Mouse (Mus musculus): Measurements from ENCODE around the gene Ppp1r15a.
"Not testable (repeated sequence)": the region's sequence is repeated elsewhere in the genome, so short reads cannot be mapped to it uniquely, and the experiment has no call there.

Gene Ppp1r15a

GRCm38 (mm10) chr7:45519345-45520120, 6.5 kb downstream of the Ppp1r15a start:
- DNase-seq (ENCODE audit: low spot score): no peak

GRCm38 (mm10) chr7:45518618-45519017, 7.5 kb downstream of the Ppp1r15a start:
- no peak for DNase-seq (ENCODE audit: low spot score)

GRCm38 (mm10) chr7:45516846-45517245, 9.2 kb downstream of the Ppp1r15a start:
- DNase-seq (ENCODE audit: low spot score): not testable (repeated sequence)

GRCm38 (mm10) chr7:45515436-45515835, 10.6 kb downstream of the Ppp1r15a start:
- DNase-seq (ENCODE audit: low spot score): peak; percentile 72

GRCm38 (mm10) chr7:45514411-45514810, 11.7 kb downstream of the Ppp1r15a start:
- DNase-seq (ENCODE audit: low spot score): no peak

- DNase-seq (ENCODE audit: low spot score): peak; percentile 98
These were observed 15.9 kb downstream of the Ppp1r15a start, which contains the start of gene Nucb1 for GRCm38 (mm10) chr7:45509912-45510787. Nucb1 (minus strand) TSS chr7:45510406.

GRCm38 (mm10) chr7:45509181-45509882, 16.7 kb downstream of the Ppp1r15a start:
- DNase-seq (ENCODE audit: low spot score): no peak

GRCm38 (mm10) chr7:45508561-45508960, 17.5 kb downstream of the Ppp1r15a start:
- no peak for DNase-seq (ENCODE audit: low spot score)

GRCm38 (mm10) chr7:45507583-45507982, 18.5 kb downstream of the Ppp1r15a start:
- DNase-seq (ENCODE audit: low spot score): no peak

- DNase-seq (ENCODE audit: low spot score): no peak
These were observed 27.6 kb downstream of the Ppp1r15a start for GRCm38 (mm10) chr7:45498427-45498826.

- no peak for DNase-seq (ENCODE audit: low spot score)
These were observed 31.5 kb downstream of the Ppp1r15a start for GRCm38 (mm10) chr7:45494548-45494947.

- DNase-seq (ENCODE audit: low spot score): no peak
These were observed 33.1 kb downstream of the Ppp1r15a start for GRCm38 (mm10) chr7:45492951-45493350.

GRCm38 (mm10) chr7:45492225-45492844, 33.7 kb downstream of the Ppp1r15a start:
- DNase-seq (ENCODE audit: low spot score): no peak

GRCm38 (mm10) chr7:45491264-45491663, 34.8 kb downstream of the Ppp1r15a start:
- DNase-seq (ENCODE audit: low spot score): no peak

GRCm38 (mm10) chr7:45490822-45491221, 35.2 kb downstream of the Ppp1r15a start:
- peak; percentile 43 for DNase-seq (ENCODE audit: low spot score)

- no peak for DNase-seq (ENCODE audit: low spot score)
These were observed 36.5 kb downstream of the Ppp1r15a start for GRCm38 (mm10) chr7:45489578-45489977.

GRCm38 (mm10) chr7:45488293-45489204, 37.5 kb downstream of the Ppp1r15a start, which contains the start of gene Dhdh:
Dhdh (minus strand) TSS chr7:45488805.
- DNase-seq (ENCODE audit: low spot score): peak; percentile 81

- DNase-seq (ENCODE audit: low spot score): peak; percentile 46
These were observed 38.2 kb downstream of the Ppp1r15a start for GRCm38 (mm10) chr7:45487861-45488292.

GRCm38 (mm10) chr7:45486761-45487415, 39.2 kb downstream of the Ppp1r15a start, which contains the start of gene Gm45808:
Gm45808 (minus strand) TSS chr7:45486811.
- DNase-seq (ENCODE audit: low spot score): no peak

GRCm38 (mm10) chr7:45486158-45486557, 39.9 kb downstream of the Ppp1r15a start:
- no peak for DNase-seq (ENCODE audit: low spot score)

Measured in embryo, embryonic 10.5 days (tissue).